Mouse (Mus musculus) bone marrow macrophage, adult 2 months (primary cell): ENCODE measurements at regions not wholly inside any gene's neighbourhood (a gene's known extent, or its start where the extent isn't known, plus 50 kb on each side); places are given as distances from the start of the nearest gene placed in this dataset.

Experiments
- CTCF ChIP-seq: IDR thresholded peaks from 2 replicates; pipeline ENCODE4 v1.5.1; 2012; ENCODE audit warnings: low read depth, mild to moderate bottlenecking, low read length, moderate library complexity
- POLR2A ChIP-seq: IDR thresholded peaks from 2 replicates; pipeline ENCODE4 v1.6.1; 2012; ENCODE audit warnings: mild to moderate bottlenecking, low read depth, low read length, borderline replicate concordance

- TF ChIP-seq CTCF, result no peak
- TF ChIP-seq POLR2A, result no peak
Measured at GRCm38 (mm10) chr4:54526003-54526586, 418.8 kb upstream of the Zfp462 start.
